Mouse (Mus musculus) embryonic fibroblast, embryonic 13.5 days (primary cell): ENCODE results near the gene Zdhhc12.

Experiments
- CTCF ChIP-seq: IDR thresholded peaks from 2 replicates; pipeline ENCODE4 v1.5.1; 2011; ENCODE audit warnings: mild to moderate bottlenecking, control low read depth, low read length, moderate library complexity, borderline replicate concordance; ENCODE audit not compliant: insufficient read depth
- POLR2A ChIP-seq: IDR thresholded peaks from 2 replicates; pipeline ENCODE4 v1.6.1; 2011; ENCODE audit warnings: low read depth, mild to moderate bottlenecking, control low read depth, low read length, moderate library complexity

DNA sequence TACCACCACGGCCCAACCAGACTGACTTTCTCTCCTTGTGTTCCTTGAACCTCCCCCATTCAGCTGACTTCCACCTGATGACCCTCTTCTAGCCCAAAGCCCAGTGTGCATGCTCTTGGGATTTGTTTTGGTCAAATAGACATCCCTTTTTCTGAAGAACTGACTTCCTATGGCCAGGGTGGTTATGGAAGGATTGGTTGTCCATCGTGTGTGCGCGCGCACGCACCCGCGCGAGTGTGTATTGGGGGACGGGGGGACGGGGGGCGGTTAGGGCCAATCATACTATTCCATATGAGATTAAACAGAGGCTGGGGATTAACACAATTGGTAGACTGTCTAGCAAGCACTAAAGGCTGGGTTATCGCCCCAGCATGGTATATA lies 750 bp upstream of the Zdhhc12 start:
- TF ChIP-seq CTCF, result no peak
- no peak for TF ChIP-seq POLR2A
